Mouse (Mus musculus): Measurements from ENCODE around the gene Bicdl1.

Bicdl1 gene

DNA sequence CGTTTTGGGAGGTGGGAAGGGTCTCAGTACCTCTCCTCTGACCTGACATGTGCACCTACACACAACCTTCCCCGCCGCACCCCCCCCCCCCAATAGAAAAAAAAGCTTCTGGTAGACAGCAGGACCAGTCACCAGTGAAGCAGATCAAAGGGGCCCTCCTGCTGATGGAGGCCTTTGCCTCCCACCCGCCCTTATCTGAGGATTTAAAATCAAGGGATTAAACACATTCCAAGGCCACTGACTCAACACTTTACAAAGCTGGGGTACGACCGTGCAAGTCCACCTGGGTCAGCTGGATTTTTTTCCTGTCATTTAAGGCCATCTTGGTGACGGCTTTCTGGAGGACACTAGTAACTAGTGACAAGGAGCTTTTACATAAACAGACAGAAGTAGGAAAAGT lies 63.5 kb downstream of the Bicdl1 start:
- DNase-seq (ENCODE audit: low spot score): peak; percentile 20

GRCm38 (mm10) chr5:115667210-115667609 lies 64.2 kb downstream of the Bicdl1 start:
- no peak for DNase-seq (ENCODE audit: low spot score)

DNA sequence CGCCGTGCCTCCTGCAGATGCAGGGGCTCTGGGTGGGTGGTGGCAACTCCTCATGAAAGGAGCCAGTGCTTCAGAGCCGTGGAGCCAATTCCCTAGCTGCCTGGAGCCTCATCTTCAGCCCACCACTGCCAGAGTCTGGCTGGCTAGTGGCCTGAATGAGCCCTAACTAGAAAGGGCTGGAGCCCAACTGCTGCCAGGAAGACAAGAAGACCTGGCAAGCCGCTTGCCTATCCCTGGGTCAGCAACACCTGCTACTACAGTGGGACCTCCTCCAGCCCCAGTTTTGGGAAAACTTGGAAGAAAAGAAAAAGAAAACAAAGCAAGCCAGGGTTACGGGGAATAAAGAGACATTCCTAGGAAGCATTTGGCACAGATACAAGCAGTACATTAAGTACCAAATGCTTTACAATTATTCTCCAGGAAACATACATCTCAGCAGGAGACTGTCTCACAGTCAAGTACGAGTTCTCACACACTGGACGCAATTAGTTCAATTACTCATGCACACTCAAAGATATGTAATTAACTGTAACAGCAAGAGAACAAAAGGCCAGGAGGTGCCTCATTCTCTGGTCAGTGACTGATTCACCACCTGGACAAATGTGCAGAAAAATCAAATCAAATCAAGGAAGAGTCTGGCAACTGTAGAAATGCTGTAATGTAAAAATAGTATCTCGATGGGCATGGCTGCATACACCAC lies 64.9 kb downstream of the Bicdl1 start:
- no peak for DNase-seq (ENCODE audit: low spot score)

DNA sequence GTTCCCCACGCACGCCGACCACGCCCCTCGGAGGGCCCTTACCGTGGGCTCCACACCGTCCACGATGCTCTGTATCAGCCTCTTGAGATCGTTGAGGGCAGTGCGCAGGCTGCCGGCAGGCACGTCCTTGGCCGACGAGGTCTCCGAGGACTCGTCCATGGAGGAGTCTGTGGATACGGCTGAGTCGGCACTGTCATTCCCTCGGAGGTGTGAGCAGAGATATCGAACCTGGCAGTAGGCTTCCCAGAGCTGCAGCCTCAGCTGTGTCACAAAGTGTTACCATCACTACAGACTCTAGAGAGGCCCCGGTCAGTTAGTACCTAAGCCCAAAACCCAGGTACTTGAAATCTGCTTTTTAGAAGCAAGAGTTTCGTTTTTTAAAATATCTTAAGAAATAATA lies 68.8 kb downstream of the Bicdl1 start:
- no peak for DNase-seq (ENCODE audit: low spot score)

DNA sequence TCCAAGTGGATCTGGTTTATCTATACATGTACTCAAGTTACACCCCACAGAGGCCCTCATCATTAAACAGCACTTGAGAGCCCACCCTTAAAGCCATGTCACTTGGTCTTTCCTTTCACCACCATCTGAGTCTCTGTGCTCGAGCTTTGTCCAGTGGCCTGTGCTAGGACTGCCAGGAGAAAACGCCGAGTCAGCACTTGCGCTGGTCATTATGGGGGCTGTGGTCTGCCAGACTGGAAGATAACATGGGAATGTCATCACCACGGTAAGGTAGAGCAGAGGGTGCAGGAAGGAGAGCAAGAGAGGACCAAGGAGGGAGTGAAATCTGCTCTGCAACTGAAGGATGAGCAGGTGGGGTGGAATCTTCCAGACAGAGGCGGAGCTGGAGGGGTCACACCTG lies 73.1 kb downstream of the Bicdl1 start:
- DNase-seq (ENCODE audit: low spot score): no peak

- DNase-seq (ENCODE audit: low spot score): no peak
Measured at GRCm38 (mm10) chr5:115657234-115657633, 74.2 kb downstream of the Bicdl1 start.

- DNase-seq (ENCODE audit: low spot score): no peak
Measured at GRCm38 (mm10) chr5:115656677-115657076, 74.7 kb downstream of the Bicdl1 start.

GRCm38 (mm10) chr5:115653776-115654175 lies 77.6 kb downstream of the Bicdl1 start:
- no peak for DNase-seq (ENCODE audit: low spot score)

GRCm38 (mm10) chr5:115652681-115653575 lies 78.5 kb downstream of the Bicdl1 start:
- peak; percentile 99 for DNase-seq (ENCODE audit: low spot score)

DNA sequence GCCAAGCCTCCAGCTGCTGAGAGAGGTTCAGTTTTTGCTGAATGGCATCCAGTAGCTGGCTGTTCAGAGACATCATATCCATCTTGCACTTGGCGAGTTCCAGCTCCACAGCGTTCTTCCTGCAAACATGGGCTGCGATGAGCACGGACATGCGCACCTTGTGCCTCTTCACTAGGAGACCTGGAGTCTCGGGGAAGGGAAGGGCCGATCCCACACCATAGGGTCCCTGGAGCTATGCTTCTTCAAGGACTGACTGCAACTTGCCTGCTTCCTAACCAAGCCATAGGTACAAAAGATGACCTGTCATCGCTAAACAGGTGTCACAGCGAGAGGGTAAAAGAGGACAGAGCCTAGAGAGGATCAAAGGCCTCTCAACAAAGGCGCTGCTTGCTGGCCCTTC lies 79.6 kb downstream of the Bicdl1 start:
- DNase-seq (ENCODE audit: low spot score): no peak

DNA sequence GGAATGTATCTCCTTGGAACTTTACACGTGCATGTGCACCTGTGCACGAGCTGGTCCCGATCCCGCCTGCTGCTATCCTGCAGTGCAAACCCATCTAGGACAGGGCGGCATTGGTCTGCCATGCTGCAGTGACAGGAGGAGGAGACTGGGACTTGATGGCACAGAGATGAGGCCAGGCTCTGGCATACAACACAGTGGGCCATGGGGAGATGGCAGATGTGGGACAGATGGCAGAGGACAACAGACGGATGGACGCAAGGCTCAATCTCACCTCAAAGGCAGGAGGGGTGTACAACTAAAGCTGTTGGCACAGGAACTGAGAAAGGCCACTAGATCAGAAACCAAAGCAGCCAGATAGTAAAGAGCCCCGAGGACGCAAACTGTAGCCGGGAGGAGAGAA lies 80.5 kb downstream of the Bicdl1 start:
- no peak for DNase-seq (ENCODE audit: low spot score)

DNA sequence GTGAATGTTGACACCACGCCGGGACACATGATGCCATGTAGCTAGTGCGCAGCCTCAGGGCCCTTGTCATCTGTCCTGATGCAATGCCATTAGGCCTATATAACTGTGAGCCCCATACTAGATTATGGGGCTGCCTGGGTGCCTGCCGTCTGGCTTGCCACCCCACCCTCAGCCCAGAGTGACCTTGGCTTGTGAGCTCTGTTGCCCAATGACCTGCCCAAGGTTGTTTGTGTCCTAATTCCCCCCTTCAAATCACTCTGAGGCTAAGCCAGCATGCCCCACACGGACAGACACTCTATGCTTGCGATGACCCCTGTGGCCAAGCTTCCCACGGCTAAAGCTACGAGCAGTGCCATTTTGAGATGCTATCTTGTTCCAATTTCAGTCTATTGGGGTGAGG lies 81.7 kb downstream of the Bicdl1 start:
- DNase-seq (ENCODE audit: low spot score): no peak

DNA sequence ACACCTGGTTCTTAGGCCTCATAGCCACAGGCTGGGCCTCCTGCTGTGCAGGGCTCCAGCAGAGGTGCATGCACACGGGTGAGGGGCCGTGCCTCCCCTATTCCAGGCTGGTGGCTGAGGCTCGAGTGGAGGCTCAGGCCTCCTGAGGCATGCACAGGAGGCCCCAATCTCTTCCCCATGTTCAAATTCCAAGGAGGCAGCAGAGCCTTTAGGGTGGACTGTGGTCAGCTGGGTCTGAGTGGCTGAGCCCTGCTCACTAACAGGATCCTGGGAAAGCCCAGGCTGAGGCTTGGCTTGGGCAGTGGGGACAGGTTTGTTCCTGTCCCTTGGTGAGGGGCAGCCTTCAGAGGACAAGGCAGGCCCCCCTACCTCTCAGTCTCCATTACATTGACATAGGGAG lies 82.5 kb downstream of the Bicdl1 start:
- DNase-seq (ENCODE audit: low spot score): no peak

DNA sequence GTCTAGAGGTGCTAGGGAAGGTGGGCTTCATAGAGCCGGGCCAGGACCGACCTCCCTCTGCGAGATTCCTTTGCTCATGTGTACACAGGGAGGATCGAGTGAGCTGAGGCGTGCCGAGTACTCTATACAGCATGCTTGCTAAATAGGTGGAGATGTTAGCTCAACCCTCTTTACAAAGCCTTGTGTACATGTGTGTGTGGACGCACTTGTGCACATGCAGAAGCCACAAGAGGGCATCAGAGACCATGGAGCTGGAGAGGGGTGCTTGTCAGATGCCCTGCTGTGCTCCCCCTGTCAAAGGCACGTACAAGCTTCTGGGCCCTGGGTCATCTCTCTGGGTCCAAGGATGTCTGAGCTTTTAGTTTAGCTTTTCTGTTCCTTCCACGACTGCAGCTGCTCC lies 87.2 kb downstream of the Bicdl1 start:
- DNase-seq (ENCODE audit: low spot score): no peak

- no peak for DNase-seq (ENCODE audit: low spot score)
Measured at GRCm38 (mm10) chr5:115635536-115635935, 95.9 kb downstream of the Bicdl1 start.

- DNase-seq (ENCODE audit: low spot score): no peak
Measured at GRCm38 (mm10) chr5:115634046-115634445, 97.4 kb downstream of the Bicdl1 start.

DNA sequence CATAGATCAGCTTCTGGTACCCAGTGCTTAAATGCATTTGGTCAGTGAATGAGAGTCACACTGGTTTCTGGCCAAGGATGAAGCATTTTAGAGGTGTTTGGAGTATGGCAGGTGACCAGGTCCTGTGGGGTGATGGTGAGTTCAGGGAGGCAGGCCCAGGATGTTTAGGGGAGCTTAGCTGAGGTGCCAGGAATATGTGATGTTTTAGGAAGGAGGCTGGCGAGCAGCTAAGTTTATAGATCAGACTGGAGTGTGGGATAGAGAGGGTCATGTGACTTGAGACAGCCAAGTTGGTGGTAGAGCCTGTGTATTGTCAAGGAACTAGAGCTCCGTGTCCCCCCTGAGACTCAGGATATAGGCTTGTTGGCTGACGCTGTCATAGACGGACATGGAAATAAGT lies 98.4 kb downstream of the Bicdl1 start:
- no peak for DNase-seq (ENCODE audit: low spot score)

DNA sequence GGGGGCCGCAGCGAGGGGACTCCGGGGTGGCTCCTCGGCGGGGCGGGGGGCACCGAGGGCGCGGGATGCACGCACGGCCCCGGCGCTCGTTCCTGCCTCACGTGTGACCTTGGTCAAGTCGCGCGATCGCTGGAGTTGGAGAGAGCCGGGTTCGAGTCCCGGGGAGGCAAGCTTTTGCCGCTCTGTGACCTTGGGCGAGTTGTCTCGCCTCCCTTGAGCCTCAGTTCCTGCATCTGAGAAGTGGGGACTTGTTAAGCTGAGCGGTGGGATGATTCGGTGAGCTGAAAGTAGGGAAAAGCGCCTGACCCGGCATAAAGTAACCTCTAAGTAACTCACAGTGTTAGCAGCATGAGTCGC lies 99.1 kb downstream of the Bicdl1 start:
- peak; percentile 46 for DNase-seq (ENCODE audit: low spot score)

DNA sequence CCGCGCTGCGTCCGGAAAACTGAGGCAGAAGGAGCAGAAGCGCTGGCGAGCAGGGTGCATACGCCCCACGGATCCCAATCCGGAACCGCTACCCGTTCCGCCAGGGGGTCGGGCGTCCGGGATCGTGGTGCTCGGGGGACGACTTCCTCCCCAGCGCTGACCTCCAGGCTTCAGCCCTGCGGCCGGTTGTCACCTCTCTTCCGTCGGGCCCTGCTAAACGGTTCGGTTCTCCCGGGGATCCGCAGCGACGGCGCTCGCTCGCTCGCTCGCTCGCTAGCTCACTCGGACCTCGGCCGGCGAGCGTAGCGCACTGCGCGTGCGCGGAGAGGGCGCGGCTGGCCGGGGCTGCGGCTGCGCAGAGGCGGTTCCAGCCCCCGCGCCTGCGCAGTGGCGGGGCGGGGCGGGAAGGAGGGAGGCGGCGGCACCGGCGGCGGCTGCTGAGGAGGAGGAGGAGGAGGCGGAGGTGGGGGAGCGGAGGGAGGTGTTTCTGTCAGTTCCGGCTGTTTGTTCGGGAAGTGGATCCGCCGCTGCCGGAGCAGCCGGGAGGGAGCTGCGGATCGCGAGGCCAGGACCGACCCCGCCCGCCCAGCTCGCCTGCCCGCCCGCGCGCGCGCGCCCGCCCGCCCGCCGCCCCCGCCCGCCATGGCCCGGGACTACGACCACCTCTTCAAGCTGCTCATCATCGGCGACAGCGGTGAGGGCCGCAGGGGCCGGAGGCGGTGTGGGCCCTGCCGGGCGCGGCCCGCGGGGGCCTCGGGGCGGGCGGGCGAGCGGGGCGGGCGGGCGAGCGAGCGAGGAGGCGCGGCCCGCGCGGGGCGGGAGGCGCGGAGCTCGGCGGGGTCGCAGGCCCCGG lies 99.7 kb downstream of the Bicdl1 start, which contains the start of gene Rab35:
Gene Rab35 (plus strand): TSS at position 404 of the 853 bp plus-strand sequence.
- peak; percentile 93 for DNase-seq (ENCODE audit: low spot score)

DNA sequence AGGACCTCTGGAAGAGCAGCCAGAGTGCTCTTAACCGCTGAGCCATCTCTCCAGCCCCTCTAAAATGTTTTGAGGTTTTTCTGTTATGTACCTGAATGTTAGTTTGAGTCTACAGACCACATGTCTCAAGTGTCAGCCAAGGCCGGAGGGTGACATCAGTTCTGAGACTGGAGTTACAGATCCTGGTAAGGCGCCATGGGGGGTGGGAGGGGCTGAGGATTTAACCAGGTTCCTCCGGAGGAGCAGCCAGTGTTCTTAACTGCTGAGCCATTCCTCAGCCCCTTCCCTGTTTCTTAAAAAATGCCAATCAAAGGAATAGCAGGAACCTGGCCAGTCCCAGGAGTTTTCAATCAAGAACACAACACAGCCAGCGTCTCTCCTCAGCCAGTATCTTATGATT lies 101.1 kb downstream of the Bicdl1 start:
- DNase-seq (ENCODE audit: low spot score): no peak

DNA sequence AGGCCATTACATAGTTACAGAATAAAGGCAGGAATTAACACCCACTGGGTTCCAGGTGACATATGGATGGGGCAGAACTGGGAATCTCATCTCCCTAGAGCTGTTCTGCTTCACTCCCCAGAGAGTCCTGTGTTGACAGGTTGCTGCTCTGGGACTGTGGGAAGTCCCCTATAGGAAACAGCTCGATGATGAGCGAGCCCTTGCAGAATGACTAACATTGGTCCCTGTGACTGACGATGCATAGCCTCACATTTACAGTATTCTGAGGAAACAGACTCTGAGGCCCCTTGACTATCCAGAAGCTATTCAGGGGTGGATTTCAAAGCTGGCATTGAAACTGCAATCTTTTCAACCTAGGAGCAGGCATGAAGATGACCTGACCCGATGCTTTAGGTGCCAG lies 101.7 kb downstream of the Bicdl1 start:
- DNase-seq (ENCODE audit: low spot score): no peak

DNA sequence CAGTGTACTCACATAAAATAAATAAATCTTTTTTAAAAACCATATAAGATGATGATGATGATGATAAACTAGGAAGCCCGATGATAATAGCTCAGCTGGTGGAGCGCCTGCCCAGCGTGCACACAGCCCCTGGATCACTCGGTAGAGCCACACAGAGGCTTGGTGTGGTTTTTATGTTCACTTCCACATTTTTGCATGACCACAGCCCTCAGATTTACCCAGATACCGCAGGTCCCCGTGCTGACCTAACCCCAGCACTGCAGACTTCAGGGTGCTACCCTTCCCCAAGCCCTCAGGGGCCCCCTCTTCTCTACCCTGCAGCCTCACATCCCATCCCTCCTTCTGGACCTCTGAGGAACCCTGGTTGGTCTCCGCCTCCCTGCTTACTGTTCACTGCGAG lies 103.3 kb downstream of the Bicdl1 start:
- no peak for DNase-seq (ENCODE audit: low spot score)

Measured in yolk sac, embryonic 10.5 days (tissue).